Mouse (Mus musculus): ENCODE measurements around the gene Tppp2.

The Tppp2 gene

GRCm38 (mm10) chr14:51918125-51918524 lies at the start of gene Tppp2:
Gene Tppp2 (plus strand): TSS chr14:51918425.
- DNase-seq (ENCODE audit: low spot score in 2 of 2): no peak

DNA sequence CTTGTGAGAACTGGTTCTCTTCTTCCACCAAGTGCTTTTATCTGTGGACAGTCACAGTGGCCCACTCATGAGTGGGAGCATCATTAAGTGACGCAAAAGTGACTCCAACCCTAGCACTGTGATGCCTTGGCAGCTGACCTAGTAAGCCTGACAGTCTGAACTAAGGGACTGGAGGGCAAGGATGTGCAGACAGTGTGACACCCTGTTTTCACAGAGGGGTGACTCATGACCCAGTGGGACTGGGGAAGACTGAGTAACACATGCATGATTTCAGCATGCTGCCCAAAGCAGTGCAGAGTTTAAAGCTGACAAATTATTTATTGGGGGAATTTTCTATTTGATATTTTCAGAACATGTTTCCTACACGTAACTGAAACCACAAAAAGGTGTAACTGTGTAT lies 47.5 kb upstream of the Tppp2 start:
- DNase-seq (ENCODE audit: low spot score in 2 of 2): no peak

GRCm38 (mm10) chr14:51871741-51872140 lies 46.5 kb upstream of the Tppp2 start:
- no peak for DNase-seq (ENCODE audit: low spot score in 2 of 2)

- no peak for DNase-seq (ENCODE audit: low spot score in 2 of 2)
These were observed 40.7 kb upstream of the Tppp2 start for GRCm38 (mm10) chr14:51877517-51877916.

- peak; percentile 73 to 81 for DNase-seq (ENCODE audit: low spot score in 2 of 2)
These were observed 34.6 kb upstream of the Tppp2 start for GRCm38 (mm10) chr14:51883527-51884030.

- DNase-seq (ENCODE audit: low spot score in 2 of 2): no peak
These were observed 34.1 kb upstream of the Tppp2 start for GRCm38 (mm10) chr14:51884031-51884544.

DNA sequence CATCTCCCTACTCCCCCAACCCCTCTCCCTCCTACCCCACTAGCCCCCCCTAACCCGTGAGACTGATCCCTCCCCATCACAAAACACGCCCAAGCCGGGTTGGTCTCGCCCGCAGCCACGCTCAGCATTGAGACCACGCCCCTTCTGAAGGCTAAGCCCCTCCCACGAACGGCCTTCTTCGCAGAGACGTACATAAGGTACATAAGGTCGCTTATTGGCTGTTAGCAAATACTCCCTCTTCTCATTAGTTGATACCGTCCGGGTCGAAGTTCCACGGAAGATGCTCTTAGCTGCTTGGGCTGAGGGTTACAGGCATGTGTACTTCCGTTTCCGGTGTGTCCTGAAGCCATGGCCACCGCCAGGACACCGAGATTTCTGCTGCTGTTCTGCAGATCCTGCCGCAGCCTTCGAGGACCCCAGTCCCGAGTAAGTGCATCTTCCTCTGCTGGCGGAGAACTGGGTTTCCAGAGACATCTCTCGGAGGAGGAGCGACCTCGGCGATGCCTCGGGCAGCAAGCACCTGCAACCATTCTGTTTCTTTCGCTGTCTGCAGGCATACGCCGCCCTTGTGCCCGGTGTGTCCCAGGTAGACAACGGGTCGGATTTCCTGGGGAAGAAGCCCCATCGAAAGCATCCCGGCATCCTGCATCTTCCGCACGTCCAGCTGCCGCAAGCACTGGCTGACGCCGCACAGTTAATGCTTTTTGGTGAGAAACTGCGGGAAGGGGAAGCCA lies 33.5 kb upstream of the Tppp2 start, which contains the start of gene Mettl17:
Gene Mettl17 (plus strand): TSS at position 245 of the 734 bp plus-strand sequence.
- DNase-seq (ENCODE audit: low spot score in 2 of 2): peak; percentile 93 to 97

GRCm38 (mm10) chr14:51886051-51886450 lies 32.2 kb upstream of the Tppp2 start:
- no peak for DNase-seq (ENCODE audit: low spot score in 2 of 2)

DNA sequence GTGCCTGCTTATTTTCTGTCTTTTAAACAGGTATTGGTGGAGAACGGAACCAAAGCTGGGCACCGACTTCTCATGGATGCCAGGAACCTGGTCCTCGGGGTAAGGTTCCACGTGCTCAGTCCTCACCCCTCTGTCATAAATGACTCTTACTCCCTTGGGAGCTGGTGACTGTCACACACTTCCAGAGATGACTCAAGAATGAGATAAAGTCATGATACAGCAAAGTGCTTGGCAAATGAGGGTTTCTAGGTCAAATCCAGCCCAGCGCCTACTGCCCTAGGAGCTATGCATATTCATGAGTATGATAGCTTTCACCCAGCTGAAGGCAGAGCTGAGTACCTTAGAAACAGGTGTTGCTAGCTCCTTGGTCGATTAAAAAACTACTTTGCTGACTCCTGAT lies 28.4 kb upstream of the Tppp2 start:
- DNase-seq (ENCODE audit: low spot score in 2 of 2): no peak

GRCm38 (mm10) chr14:51892191-51892939 lies 25.9 kb upstream of the Tppp2 start, which contains the start of gene Slc39a2:
Gene Slc39a2 (plus strand): TSS chr14:51892889.
- DNase-seq (ENCODE audit: low spot score in 2 of 2): no peak

DNA sequence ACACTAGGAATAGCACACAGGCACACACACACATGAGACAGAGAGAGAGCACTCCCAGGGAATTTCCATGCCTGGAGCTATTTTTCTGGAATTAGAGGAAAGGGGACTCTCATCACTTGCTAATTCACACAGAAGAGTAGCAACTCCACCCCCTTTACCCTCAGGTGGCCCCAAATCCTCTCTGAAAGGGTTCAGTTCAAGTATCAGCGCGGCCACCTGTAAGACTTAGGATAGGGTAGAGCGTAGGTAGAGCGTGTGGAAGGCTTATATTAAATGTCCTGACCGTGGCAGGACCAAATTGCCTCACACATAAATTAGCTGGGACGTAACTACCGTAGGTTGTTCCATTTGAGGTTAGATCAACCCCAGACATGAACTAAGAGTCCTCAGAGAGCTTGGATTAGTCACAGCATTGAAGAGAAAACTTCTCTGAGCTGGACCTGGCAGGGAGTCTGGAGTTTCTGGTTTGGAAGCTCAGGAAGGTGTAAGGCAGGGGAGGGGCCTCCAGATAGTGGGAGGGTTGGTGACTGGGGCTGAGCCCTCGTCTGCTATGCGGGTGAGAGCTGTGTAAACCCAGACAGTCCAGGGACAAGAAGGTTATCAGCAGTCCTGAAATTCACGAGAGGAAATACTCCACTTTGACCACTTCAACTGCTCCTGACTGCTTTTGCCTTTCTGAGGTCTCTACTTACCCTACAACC lies 25.0 kb upstream of the Tppp2 start:
- DNase-seq (ENCODE audit: low spot score in 2 of 2): no peak

DNA sequence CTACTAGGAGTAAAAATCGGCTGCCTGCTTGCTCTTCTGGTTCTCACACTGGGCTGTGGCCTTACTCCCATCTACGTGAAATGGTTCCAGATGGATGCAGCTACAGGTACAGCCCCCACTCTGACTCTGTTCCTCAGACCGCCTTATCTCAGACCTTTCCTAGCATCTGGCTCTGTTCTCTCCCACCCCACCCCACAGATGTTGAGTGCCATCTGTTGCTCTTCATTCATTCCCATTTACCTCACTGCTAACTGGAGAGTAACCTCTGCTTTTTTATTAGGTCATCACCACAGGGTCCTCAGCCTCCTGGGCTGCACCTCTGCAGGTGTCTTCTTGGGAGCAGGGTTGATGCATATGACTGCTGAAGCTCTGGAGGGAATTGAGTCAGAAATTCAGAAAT lies 24.4 kb upstream of the Tppp2 start:
- DNase-seq (ENCODE audit: low spot score in 2 of 2): no peak

- DNase-seq (ENCODE audit: low spot score in 2 of 2): no peak
These were observed 23.2 kb upstream of the Tppp2 start for GRCm38 (mm10) chr14:51895071-51895470.

GRCm38 (mm10) chr14:51896019-51896418 lies 22.2 kb upstream of the Tppp2 start:
- DNase-seq (ENCODE audit: low spot score in 2 of 2): no peak

- no peak for DNase-seq (ENCODE audit: low spot score in 2 of 2)
These were observed 21.6 kb upstream of the Tppp2 start for GRCm38 (mm10) chr14:51896539-51897170.

- DNase-seq (ENCODE audit: low spot score in 2 of 2): no peak
These were observed 18.9 kb upstream of the Tppp2 start for GRCm38 (mm10) chr14:51899351-51899750.

- peak; percentile 66 to 82 for DNase-seq (ENCODE audit: low spot score in 2 of 2)
These were observed 15.2 kb upstream of the Tppp2 start for GRCm38 (mm10) chr14:51902806-51903710.

GRCm38 (mm10) chr14:51903782-51904181 lies 14.4 kb upstream of the Tppp2 start:
- no peak for DNase-seq (ENCODE audit: low spot score in 2 of 2)

- DNase-seq (ENCODE audit: low spot score in 2 of 2): no peak
These were observed 13.5 kb upstream of the Tppp2 start for GRCm38 (mm10) chr14:51904706-51905105.

- DNase-seq (ENCODE audit: low spot score in 2 of 2): no peak
These were observed 12.1 kb upstream of the Tppp2 start for GRCm38 (mm10) chr14:51906102-51906501.
